Mouse (Mus musculus) myocyte (in vitro differentiated cells): ENCODE data around the gene Rpl36. TPM values are rescaled to one million over a fixed set of nuclear protein-coding genes. Genes with fewer than 3 reads are reported as not detected.
A peak's percentile ranks its signal among the peaks of the same experiment; 100 is the strongest.

Experiments used
- H3K27me3 ChIP-seq: one replicate; pipeline ENCODE4 v1.6.1; 2011; ENCODE audit not compliant: control insufficient read depth, insufficient read depth, insufficient read length
- H3K36me3 ChIP-seq: one replicate; pipeline ENCODE4 v1.6.1; 2011; ENCODE audit not compliant: control insufficient read depth, insufficient read depth
- H3K4me2 ChIP-seq: one replicate; pipeline ENCODE4 v1.6.1; 2011; ENCODE audit warnings: low read depth, control low read depth
- H3K4me3 ChIP-seq: one replicate; pipeline ENCODE4 v1.5.1; 2011; ENCODE audit warnings: mild to moderate bottlenecking, control low read depth, moderate library complexity
- H3K79me2 ChIP-seq: one replicate; pipeline ENCODE4 v1.6.1; 2011; ENCODE audit not compliant: control insufficient read depth, insufficient read depth
- H3ac ChIP-seq: one replicate; pipeline ENCODE4 v1.6.1; 2011; ENCODE audit not compliant: control insufficient read depth, insufficient read length
- CEBPB ChIP-seq: IDR thresholded peaks from 2 replicates; pipeline ENCODE4 v1.6.1; 2011; ENCODE audit warnings: mild to moderate bottlenecking, moderate library complexity; ENCODE audit not compliant: poor library complexity, insufficient read depth, severe bottlenecking
- E2F4 ChIP-seq: IDR thresholded peaks from one replicate; pipeline ENCODE4 v1.6.1; 2011; ENCODE audit warnings: mild to moderate bottlenecking, control low read depth, moderate library complexity; ENCODE audit not compliant: insufficient read depth
- MAX ChIP-seq: IDR thresholded peaks from one replicate; pipeline ENCODE4 v1.6.1; 2011; ENCODE audit warnings: low read depth, mild to moderate bottlenecking, control low read depth
- MYOD1 ChIP-seq, 3 experiments: IDR thresholded peaks; one replicate each; pipeline ENCODE4 v1.6.1; 2011; ENCODE audit warnings: control low read depth in 2 of 3, low read depth in 2 of 3, mild to moderate bottlenecking in 2 of 3, moderate library complexity in 1 of 3; ENCODE audit not compliant: insufficient read length in 2 of 3, control insufficient read depth in 1 of 3
- MYOG ChIP-seq, 3 experiments: IDR thresholded peaks; one replicate each; pipeline ENCODE4 v1.6.1; 2011; ENCODE audit warnings: control low read depth in 2 of 3, low read depth in 2 of 3, mild to moderate bottlenecking in 2 of 3; ENCODE audit not compliant: insufficient read length in 2 of 3, control insufficient read depth in 1 of 3, insufficient read depth in 1 of 3
- POLR2A ChIP-seq: IDR thresholded peaks from one replicate; pipeline ENCODE4 v1.6.1; 2011; ENCODE audit warnings: low read depth, mild to moderate bottlenecking, control low read depth, moderate library complexity; ENCODE audit not compliant: insufficient read length
- POLR2AphosphoS2 ChIP-seq: IDR thresholded peaks from one replicate; pipeline ENCODE4 v1.6.1; 2011; ENCODE audit warnings: low read depth, control low read depth; ENCODE audit not compliant: insufficient read length
- REST ChIP-seq: IDR thresholded peaks from one replicate; pipeline ENCODE4 v1.6.1; 2011; ENCODE audit warnings: mild to moderate bottlenecking, control low read depth, moderate library complexity; ENCODE audit not compliant: insufficient read depth, insufficient read length
- SRF ChIP-seq: IDR thresholded peaks from one replicate; pipeline ENCODE4 v1.6.1; 2011; ENCODE audit warnings: low read depth; ENCODE audit not compliant: control insufficient read depth, insufficient read length
- TCF12 ChIP-seq: IDR thresholded peaks from one replicate; pipeline ENCODE4 v1.6.1; 2011; ENCODE audit warnings: mild to moderate bottlenecking, control low read depth; ENCODE audit not compliant: poor library complexity, insufficient read depth, severe bottlenecking
- TCF3 ChIP-seq: IDR thresholded peaks from one replicate; pipeline ENCODE4 v1.6.1; 2011; ENCODE audit warnings: low read depth, control low read depth; ENCODE audit not compliant: insufficient read length
- USF1 ChIP-seq: IDR thresholded peaks from one replicate; pipeline ENCODE4 v1.6.1; 2011; ENCODE audit warnings: low read depth, mild to moderate bottlenecking, control low read depth, moderate library complexity
- polyA plus RNA-seq: library from polyadenylated mRNA; unstranded; fragments of >200 nt; fragmentation: generic; extraction: Trizol; gene quantifications from one replicate; pipeline ENCODE4 v1.2.1, GENCODE M21; 2012; ENCODE audit warnings: missing spikeins

The Rpl36 gene
- polyA plus RNA-seq, 1 experiment, result 3,746 TPM

DNA sequence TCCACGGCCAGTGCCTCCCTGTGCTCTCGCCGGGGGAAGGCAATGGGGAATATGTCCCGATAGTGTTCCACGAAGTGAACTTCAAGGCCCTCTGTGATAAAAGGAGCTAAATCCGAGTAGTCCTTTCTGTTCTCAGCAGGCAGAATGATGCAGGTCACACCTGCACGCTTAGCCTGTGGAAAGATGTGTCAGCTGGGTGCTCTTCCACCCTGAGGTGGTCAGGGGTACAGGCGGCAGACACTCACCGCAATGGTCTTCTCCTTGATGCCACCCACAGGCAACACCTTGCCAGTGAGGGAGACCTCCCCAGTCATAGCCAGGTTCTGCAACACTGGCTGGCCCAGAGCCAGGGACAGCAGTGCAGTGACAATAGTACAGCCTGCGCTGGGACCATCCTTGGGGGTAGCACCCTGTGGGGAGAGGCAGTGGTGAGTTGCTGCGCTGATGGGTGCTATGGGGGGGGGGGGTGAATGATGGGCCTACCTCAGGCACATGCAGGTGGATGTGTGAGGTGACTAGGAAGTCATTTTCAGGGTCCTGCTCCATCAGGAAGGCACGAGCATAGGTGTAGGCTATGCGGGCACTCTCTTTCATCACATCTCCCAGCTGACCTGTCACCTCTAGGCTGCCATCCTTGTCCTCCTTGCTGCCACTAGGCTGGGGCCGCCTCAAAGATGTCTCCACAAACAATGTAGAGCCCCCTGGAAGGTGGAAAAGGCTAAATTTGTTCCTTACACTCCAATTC lies 1.3 kb downstream of the Rpl36 start:
- peaks cover 31% of the 10 kb centered on the region for H3K36me3 ChIP-seq

DNA sequence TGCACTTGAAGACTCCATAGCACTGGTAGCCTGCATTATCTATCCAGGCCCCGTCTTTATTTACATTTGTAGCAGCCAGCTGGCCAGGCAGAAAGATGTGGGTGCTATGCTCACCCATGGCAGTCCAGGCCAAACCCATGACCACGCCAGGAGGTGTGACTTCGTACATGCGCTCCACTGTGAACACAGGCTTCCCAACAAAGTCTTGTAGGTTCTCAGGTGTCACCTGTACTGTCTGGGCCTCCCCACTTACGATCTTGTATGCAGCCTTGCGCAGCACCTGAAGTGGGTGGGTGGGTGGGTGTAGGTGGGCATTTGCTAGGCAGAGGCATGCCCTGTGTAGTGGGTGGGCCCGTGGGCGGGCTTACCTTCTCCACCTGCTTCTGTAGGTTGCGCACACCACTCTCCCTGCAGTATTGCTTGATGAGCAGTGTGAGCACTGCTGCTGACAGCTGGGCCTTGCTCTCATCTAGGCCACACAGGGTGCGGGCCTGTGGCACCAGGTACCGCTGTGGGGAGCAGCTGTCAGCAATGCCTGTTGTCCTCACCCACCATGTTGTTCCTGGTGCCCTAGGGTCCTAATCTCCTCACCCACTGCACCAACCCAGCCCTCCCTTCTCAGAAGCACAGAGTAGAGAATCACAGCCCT lies 2.0 kb downstream of the Rpl36 start:
- peaks cover 43% of the 10 kb centered on the region for H3K79me2 ChIP-seq
- peaks cover 35% of the 10 kb centered on the region for H3K36me3 ChIP-seq
- H3ac ChIP-seq, result no peak overlapping the region
- no peaks in the 10 kb centered on the region for H3K27me3 ChIP-seq
- TF ChIP-seq POLR2AphosphoS2 (peak; percentile 85), TCF3 (no peak), SRF (no peak), POLR2A (peak; percentile 41), CEBPB (no peak), MYOD1 (IDR thresholded peaks at IDR 0.05; ENCODE audit: control insufficient read depth in 1 of 3, insufficient read length in 2 of 3, low read depth in 2 of 3) (peak in 1 of 3 experiments; percentile 40), MYOG (IDR thresholded peaks at IDR 0.05; ENCODE audit: control insufficient read depth in 1 of 3, insufficient read depth in 1 of 3, insufficient read length in 2 of 3, low read depth in 2 of 3) (peak in 1 of 3 experiments; percentile 52), MAX (no peak)
- peak overlapping the region; percentile 73 for H3K4me3 ChIP-seq
- H3K4me2 ChIP-seq, result peak overlapping the region; percentile 95

More for the DNA sequence above, 1.3 kb downstream of the Rpl36 start:
- Histone ChIP-seq H3K27me3 (no peaks in the 10 kb centered on the region), H3K4me2 (peak overlapping the region; percentile 95), H3K4me3 (peak overlapping the region; percentile 73), H3K79me2 (peaks cover 43% of the 10 kb centered on the region), H3ac (peak overlapping the region; percentile 59)
- TF ChIP-seq TCF12 (no peak), POLR2A (peak; percentile 54), POLR2AphosphoS2 (peak; percentile 68), SRF (no peak)

DNA sequence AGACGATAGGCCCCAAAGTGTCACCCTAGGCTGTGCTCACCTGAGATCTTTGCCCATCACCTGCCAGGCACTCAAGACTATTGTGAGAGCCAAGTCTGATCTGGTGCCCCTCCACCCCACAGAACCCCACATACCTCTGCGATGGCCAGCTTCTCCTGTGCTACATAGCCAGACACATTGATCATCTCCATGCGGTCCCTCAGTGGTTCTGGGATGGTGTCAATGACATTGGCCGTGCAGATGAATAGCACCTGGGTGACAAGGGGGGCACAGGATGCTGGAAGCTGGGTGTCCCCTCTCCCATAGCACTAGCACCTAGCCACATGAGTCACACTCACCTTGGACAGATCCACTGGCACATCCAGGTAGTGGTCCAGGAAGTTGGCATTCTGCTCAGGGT lies 2.6 kb downstream of the Rpl36 start:
- H3K79me2 ChIP-seq, result peaks cover 43% of the 10 kb centered on the region
- H3K27me3 ChIP-seq, result no peaks in the 10 kb centered on the region
- no peak overlapping the region for H3K4me2 ChIP-seq
- H3ac ChIP-seq, result no peak overlapping the region
- no peak for TF ChIP-seq TCF12
- peak; percentile 78 for TF ChIP-seq POLR2AphosphoS2
- peaks cover 41% of the 10 kb centered on the region for H3K36me3 ChIP-seq
- H3K4me3 ChIP-seq, result no peak overlapping the region

DNA sequence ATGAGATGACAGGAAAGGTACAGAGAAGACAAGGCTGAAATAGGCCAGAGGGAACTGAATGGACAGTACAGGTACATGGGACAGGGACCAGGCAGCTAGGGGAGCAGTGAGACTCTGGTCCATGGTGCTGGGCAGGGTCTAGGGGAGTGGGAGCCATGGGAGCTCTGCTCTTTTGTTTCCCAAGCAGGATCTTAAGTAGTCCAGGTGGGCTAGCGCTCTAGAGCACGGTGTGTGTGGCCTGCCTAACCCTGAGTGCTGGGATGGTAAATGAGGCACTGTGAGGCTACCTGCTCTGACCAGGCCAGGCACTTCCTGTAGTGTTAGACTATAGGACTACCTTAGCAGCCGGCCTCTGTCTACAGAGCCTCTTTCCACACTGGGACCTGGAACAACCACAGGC lies 3.5 kb downstream of the Rpl36 start:
- no peaks in the 10 kb centered on the region for H3K27me3 ChIP-seq
- no peak overlapping the region for H3K4me3 ChIP-seq
- H3K36me3 ChIP-seq, result peaks cover 48% of the 10 kb centered on the region
- no peak overlapping the region for H3ac ChIP-seq
- peaks cover 43% of the 10 kb centered on the region for H3K79me2 ChIP-seq
- no peak overlapping the region for H3K4me2 ChIP-seq
- TF ChIP-seq CEBPB (no peak), POLR2A (peak; percentile 49), REST (no peak), USF1 (no peak), POLR2AphosphoS2 (peak; percentile 80), SRF (no peak), TCF3 (no peak)

DNA sequence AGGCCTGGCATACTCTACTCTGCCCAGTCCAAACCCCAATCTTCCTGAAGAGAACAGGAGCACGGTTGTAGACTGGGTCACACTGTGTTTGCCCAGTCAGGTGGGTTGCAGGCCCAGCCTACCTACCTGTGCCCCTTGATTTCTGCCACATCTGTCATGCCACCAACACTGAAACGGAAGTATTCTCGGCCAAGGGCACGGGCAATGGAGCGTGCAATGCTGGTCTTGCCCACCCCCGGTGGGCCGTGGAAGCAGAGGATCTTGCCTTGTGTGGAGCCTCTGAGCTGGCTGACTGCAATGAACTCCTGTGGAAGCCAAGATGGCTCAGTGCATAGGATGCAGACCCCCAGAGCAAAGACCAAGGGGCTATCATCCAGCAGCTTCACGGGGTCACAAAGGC lies 4.4 kb downstream of the Rpl36 start:
- Histone ChIP-seq H3K36me3 (peaks cover 55% of the 10 kb centered on the region), H3K4me3 (no peak overlapping the region), H3K79me2 (peaks cover 47% of the 10 kb centered on the region), H3ac (no peak overlapping the region), H3K27me3 (no peaks in the 10 kb centered on the region), H3K4me2 (no peak overlapping the region)
- no peak for TF ChIP-seq MYOG (IDR thresholded peaks at IDR 0.05; ENCODE audit: control insufficient read depth in 1 of 3, insufficient read depth in 1 of 3, insufficient read length in 2 of 3, low read depth in 2 of 3)
- no peak for TF ChIP-seq SRF
- TF ChIP-seq E2F4, result no peak
- no peak for TF ChIP-seq REST
- peak; percentile 8 for TF ChIP-seq POLR2AphosphoS2
- TF ChIP-seq POLR2A, result peak; percentile 42
- no peak for TF ChIP-seq CEBPB
